Mouse (Mus musculus) heart, adult 2 months (tissue): ENCODE measurements around the gene Nes.

Source experiments
- CTCF ChIP-seq: fragments of 200-600 bp; IDR thresholded peaks from 2 replicates; pipeline ENCODE4 v1.8.1; 2022; ENCODE audit warnings: antibody characterized with exemption, mild to moderate bottlenecking, moderate library complexity
- EP300 ChIP-seq: fragments of 200-500 bp; IDR thresholded peaks from 2 replicates; pipeline ENCODE4 v1.6.1; 2011; ENCODE audit warnings: low read depth, low read length, control low read depth; ENCODE audit not compliant: insufficient read depth
- POLR2A ChIP-seq: fragments of 200-500 bp; IDR thresholded peaks from 2 replicates; pipeline ENCODE4 v1.6.1; 2011; ENCODE audit warnings: mild to moderate bottlenecking, low read depth, low read length, control low read depth; ENCODE audit not compliant: insufficient read depth

DNA sequence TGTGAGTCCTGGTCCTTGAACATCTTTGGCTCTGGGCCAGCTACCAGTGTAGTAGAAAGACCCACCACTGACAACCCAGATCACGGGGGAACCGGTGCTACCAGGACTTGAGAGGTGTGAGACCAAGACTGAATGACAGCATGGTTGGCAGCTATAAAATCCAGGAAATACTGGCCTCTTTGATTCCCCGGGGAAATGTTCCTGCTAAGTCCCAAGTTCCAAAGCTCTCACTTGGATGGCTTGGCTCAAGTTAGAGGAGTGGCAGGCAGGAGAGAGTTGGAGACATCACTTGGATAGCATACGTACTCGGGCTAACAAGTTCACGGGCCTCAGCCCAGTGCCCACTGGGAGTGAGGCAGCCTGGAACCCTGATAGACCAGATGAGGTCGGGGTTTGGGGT lies 27.3 kb upstream of the Nes start:
- TF ChIP-seq CTCF (no peak), POLR2A (no peak), EP300 (no peak)
